Mouse (Mus musculus): ENCODE measurements at regions not wholly inside any gene's neighbourhood (a gene's known extent, or its start where the extent isn't known, plus 50 kb on each side); places are given as distances from the start of the nearest gene placed in this dataset.
"Not testable (repeated sequence)": the region's sequence is repeated elsewhere in the genome, so short reads cannot be mapped to it uniquely, and the experiment has no call there.

DNA sequence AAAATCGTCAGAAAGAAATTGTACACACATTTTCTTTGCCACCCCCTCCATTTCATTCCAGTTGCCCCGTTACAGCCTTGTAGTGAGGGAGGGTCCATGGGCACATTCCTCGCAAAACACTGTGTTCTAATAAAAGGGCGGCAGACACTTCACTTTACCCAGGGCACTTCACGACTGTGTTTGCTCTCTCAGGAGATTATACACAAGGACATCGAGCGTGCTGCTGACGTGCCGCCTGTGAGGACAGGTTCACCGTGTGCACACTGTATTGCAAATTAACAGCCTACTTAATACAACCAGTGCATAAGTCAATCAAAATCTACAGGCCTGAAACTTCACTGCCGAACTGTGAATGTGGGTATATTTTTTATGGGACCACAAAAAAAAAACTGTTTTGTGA, 274.6 kb downstream of the Pou4f1 start:
- no peaks in the 10 kb centered on the region for H3K27me3 ChIP-seq (ENCODE audit: control insufficient read depth, insufficient read depth, low read length)
- H3K9ac ChIP-seq (replicated peaks; ENCODE audit: low read depth, low read length): no peak overlapping the region
- H3K4me1 ChIP-seq (ENCODE audit: control insufficient read depth, insufficient read depth, low read length): no peaks in the 10 kb centered on the region
- no peaks in the 10 kb centered on the region for H3K9me3 ChIP-seq (ENCODE audit: control insufficient read depth, low read depth, low read length)
- H3K4me3 ChIP-seq (ENCODE audit: low read depth, low read length): no peak overlapping the region
- no peak overlapping the region for H3K4me2 ChIP-seq (replicated peaks; ENCODE audit: low read depth, low read length)
- H3K36me3 ChIP-seq (ENCODE audit: control insufficient read depth, insufficient read depth, low read length): no peaks in the 10 kb centered on the region
- no peak overlapping the region for H3K27ac ChIP-seq (ENCODE audit: low read length)
- 67% methylated on average over 11 of the region's 11 CpGs for WGBS
- no peak for ATAC-seq (ENCODE audit: insufficient number of reproducible peaks, insufficient read depth, low FRiP score, low read depth)

DNA sequence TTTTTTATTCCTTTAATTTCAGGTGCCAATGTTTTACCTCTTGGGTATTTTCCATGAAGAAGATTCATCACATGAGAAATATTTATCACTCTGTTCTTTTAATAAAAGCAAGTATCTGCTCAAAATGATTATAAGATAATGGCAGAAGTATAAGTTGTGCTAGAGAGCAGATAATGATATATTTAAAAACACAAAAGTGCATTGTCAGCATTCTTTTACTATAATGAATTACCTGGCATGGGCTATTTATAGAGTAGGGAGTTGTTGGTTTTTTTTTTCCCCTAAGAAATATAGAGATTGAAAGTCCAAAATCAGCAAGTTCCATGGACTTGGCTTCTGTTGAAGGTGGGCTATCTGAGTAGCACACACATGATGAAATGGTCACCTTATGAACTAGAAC, 292.7 kb downstream of the Pou4f1 start:
- ATAC-seq (ENCODE audit: insufficient number of reproducible peaks, insufficient read depth, low FRiP score, low read depth): no peak
- no peaks in the 10 kb centered on the region for H3K4me1 ChIP-seq (ENCODE audit: control insufficient read depth, insufficient read depth, low read length)
- no peak overlapping the region for H3K4me2 ChIP-seq (replicated peaks; ENCODE audit: low read depth, low read length)
- H3K4me3 ChIP-seq (ENCODE audit: low read depth, low read length): no peak overlapping the region
- H3K27ac ChIP-seq (ENCODE audit: low read length): no peak overlapping the region
- no peaks in the 10 kb centered on the region for H3K27me3 ChIP-seq (ENCODE audit: control insufficient read depth, insufficient read depth, low read length)
- no peak overlapping the region for H3K9ac ChIP-seq (replicated peaks; ENCODE audit: low read depth, low read length)
- H3K9me3 ChIP-seq (ENCODE audit: control insufficient read depth, low read depth, low read length): no peaks in the 10 kb centered on the region
- H3K36me3 ChIP-seq (ENCODE audit: control insufficient read depth, insufficient read depth, low read length): no peaks in the 10 kb centered on the region

DNA sequence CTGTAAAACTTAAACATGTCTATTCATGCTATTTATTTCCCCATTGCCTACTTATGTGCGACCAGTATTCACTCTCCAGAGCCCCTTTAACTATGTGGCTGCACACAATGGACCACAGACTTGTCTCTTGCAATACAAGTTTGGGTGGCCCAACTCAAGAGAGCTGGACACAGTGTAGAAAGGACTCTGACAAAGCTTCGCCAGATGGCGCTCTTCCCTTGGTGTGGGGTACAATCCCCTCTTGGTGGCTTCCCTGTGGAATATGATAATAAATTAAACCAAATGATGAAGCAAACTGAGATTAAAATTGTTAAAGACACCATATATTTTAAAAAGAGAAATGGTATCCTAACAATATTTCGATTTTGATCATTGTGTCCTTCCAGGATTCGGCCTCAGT, 302.6 kb upstream of the Ednrb start:
- H3K4me1 ChIP-seq (ENCODE audit: control insufficient read depth, insufficient read depth, low read length): no peaks in the 10 kb centered on the region
- no peak overlapping the region for H3K4me3 ChIP-seq (ENCODE audit: low read depth, low read length)
- H3K36me3 ChIP-seq (ENCODE audit: control insufficient read depth, insufficient read depth, low read length): no peaks in the 10 kb centered on the region
- no peak overlapping the region for H3K27ac ChIP-seq (ENCODE audit: low read length)
- 50% methylated on average over 5 of the region's 5 CpGs for WGBS
- H3K9ac ChIP-seq (replicated peaks; ENCODE audit: low read depth, low read length): no peak overlapping the region
- H3K27me3 ChIP-seq (ENCODE audit: control insufficient read depth, insufficient read depth, low read length): no peaks in the 10 kb centered on the region
- no peaks in the 10 kb centered on the region for H3K9me3 ChIP-seq (ENCODE audit: control insufficient read depth, low read depth, low read length)
- no peak for ATAC-seq (ENCODE audit: insufficient number of reproducible peaks, insufficient read depth, low FRiP score, low read depth)
- H3K4me2 ChIP-seq (replicated peaks; ENCODE audit: low read depth, low read length): no peak overlapping the region

DNA sequence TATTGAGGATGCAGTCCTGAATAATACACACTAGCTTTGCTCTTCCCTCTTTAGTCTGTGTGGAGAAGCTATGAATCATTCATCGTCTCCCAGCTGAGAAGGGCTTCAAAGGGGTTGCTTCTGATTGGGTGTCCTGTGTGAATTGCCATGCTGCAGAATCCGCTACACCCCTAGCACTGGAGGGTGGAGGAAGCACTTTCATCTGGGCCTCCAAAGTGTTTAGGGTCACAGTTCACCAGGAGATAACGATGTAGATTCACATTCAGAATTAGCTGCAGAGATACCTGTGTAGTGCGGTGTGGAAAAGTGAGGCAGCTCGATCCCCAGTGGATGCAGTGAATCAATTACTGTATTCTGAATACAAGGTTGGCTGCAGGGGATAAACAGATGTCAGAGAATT, 301.2 kb upstream of the Ednrb start:
- Histone ChIP-seq H3K9me3 (ENCODE audit: control insufficient read depth, low read depth, low read length) (no peaks in the 10 kb centered on the region), H3K9ac (replicated peaks; ENCODE audit: low read depth, low read length) (no peak overlapping the region), H3K27me3 (ENCODE audit: control insufficient read depth, insufficient read depth, low read length) (no peaks in the 10 kb centered on the region), H3K4me3 (ENCODE audit: low read depth, low read length) (no peak overlapping the region), H3K4me1 (ENCODE audit: control insufficient read depth, insufficient read depth, low read length) (no peaks in the 10 kb centered on the region), H3K36me3 (ENCODE audit: control insufficient read depth, insufficient read depth, low read length) (no peaks in the 10 kb centered on the region), H3K27ac (ENCODE audit: low read length) (no peak overlapping the region), H3K4me2 (replicated peaks; ENCODE audit: low read depth, low read length) (no peak overlapping the region)
- 39% methylated on average over 5 of the region's 5 CpGs for WGBS
- no peak for ATAC-seq (ENCODE audit: insufficient number of reproducible peaks, insufficient read depth, low FRiP score, low read depth)

DNA sequence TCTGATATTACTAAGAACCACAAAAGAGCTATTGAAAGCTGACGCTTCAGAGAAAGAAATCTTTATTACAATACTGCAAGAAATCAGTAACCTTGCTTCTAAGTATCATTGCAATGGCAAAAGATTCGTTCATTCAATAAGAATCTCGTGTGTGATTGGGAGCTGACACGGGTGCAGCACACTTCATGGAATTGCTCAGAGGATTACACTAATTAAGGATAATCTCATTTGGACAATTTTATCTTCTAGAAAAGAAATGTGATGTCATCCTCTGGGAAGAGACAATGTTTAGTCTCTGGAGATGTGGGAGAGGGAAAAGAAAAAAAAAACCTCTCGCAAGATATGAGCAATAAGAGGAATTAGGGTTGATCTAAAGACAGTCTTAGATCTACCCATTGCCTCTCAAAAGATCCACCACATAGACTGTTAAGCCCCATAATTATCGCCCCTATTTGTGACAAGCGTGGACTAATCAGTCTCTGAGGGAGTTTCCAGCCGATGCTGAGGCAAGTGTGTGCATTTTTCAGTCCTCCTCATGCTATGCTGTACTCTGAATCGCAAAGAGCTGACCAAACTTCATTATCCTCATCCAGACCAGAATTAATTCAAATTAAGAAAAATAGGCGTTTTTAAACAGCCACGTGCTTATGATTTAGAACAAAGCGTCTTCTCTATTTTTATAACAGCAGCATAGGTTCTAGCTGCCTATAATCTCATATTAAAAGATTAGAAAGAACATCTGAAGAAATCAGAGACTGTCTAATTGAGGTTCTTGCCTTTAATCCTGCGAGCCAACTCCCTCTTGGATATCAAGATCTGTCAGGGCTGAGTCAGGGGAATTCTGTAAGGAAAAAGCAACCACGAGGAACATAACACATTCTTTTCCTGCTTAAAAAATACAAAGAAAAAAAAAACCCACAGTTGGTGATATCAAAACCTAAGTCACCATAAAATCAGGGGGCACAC, 271.1 kb upstream of the Ednrb start:
- Histone ChIP-seq H3K4me2 (replicated peaks; ENCODE audit: low read depth, low read length) (no peak overlapping the region), H3K9me3 (ENCODE audit: control insufficient read depth, low read depth, low read length) (no peaks in the 10 kb centered on the region), H3K9ac (replicated peaks; ENCODE audit: low read depth, low read length) (no peak overlapping the region), H3K27ac (ENCODE audit: low read length) (no peak overlapping the region), H3K4me1 (ENCODE audit: control insufficient read depth, insufficient read depth, low read length) (no peaks in the 10 kb centered on the region), H3K4me3 (ENCODE audit: low read depth, low read length) (no peak overlapping the region), H3K27me3 (ENCODE audit: control insufficient read depth, insufficient read depth, low read length) (no peaks in the 10 kb centered on the region), H3K36me3 (ENCODE audit: control insufficient read depth, insufficient read depth, low read length) (no peaks in the 10 kb centered on the region)
- no peak for ATAC-seq (ENCODE audit: insufficient number of reproducible peaks, insufficient read depth, low FRiP score, low read depth)
- WGBS: 80% methylated on average over 14 of the region's 14 CpGs

DNA sequence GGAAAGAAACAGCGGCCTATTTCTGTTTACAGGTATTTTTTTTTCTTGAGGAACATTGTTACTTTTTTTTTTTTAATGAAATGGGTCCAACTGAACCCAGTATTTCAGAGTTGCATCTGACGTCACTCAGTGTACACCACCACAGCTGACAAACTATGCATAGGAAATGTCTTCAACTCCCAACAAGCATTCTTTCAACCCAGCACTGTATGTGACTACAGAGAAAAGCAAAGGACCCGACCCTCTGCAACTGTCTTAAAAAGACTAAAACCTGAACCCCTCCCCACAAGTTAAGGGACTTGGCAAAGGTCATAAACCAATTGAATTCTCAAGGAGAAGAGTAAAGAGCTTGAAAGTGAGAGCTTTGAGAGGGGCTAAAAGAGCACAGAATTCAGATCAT, 270.0 kb upstream of the Ednrb start:
- Histone ChIP-seq H3K9me3 (ENCODE audit: control insufficient read depth, low read depth, low read length) (no peaks in the 10 kb centered on the region), H3K4me3 (ENCODE audit: low read depth, low read length) (no peak overlapping the region), H3K9ac (replicated peaks; ENCODE audit: low read depth, low read length) (no peak overlapping the region), H3K27me3 (ENCODE audit: control insufficient read depth, insufficient read depth, low read length) (no peaks in the 10 kb centered on the region), H3K36me3 (ENCODE audit: control insufficient read depth, insufficient read depth, low read length) (no peaks in the 10 kb centered on the region), H3K27ac (ENCODE audit: low read length) (no peak overlapping the region), H3K4me1 (ENCODE audit: control insufficient read depth, insufficient read depth, low read length) (no peaks in the 10 kb centered on the region), H3K4me2 (replicated peaks; ENCODE audit: low read depth, low read length) (no peak overlapping the region)
- ATAC-seq (ENCODE audit: insufficient number of reproducible peaks, insufficient read depth, low FRiP score, low read depth): no peak
- 65% methylated on average over 3 of the region's 3 CpGs for WGBS

DNA sequence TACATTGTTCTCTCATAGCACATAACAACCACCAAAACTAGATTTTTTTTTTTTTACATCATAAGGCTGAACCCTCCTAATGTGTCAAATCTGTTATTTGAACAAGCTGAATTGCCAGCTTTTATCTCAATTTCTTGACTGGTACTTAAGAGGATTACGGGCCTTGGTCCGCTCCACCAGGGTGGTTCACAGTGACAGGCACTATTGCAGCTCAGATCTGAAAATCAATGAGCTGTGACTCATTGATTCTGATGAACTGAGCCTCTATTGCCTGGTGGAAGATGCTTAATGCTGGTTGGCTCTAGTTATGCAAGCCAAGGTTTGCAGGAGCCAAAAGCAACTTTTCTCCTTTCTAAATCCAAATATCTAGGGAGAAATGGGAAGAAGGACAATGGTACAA, 269.2 kb upstream of the Ednrb start:
- no peaks in the 10 kb centered on the region for H3K27me3 ChIP-seq (ENCODE audit: control insufficient read depth, insufficient read depth, low read length)
- 85% methylated on average over 2 of the region's 2 CpGs for WGBS
- H3K4me2 ChIP-seq (replicated peaks; ENCODE audit: low read depth, low read length): no peak overlapping the region
- no peak overlapping the region for H3K9ac ChIP-seq (replicated peaks; ENCODE audit: low read depth, low read length)
- no peaks in the 10 kb centered on the region for H3K9me3 ChIP-seq (ENCODE audit: control insufficient read depth, low read depth, low read length)
- no peaks in the 10 kb centered on the region for H3K4me1 ChIP-seq (ENCODE audit: control insufficient read depth, insufficient read depth, low read length)
- H3K36me3 ChIP-seq (ENCODE audit: control insufficient read depth, insufficient read depth, low read length): no peaks in the 10 kb centered on the region
- no peak overlapping the region for H3K4me3 ChIP-seq (ENCODE audit: low read depth, low read length)
- H3K27ac ChIP-seq (ENCODE audit: low read length): no peak overlapping the region
- ATAC-seq (ENCODE audit: insufficient number of reproducible peaks, insufficient read depth, low FRiP score, low read depth): no peak

DNA sequence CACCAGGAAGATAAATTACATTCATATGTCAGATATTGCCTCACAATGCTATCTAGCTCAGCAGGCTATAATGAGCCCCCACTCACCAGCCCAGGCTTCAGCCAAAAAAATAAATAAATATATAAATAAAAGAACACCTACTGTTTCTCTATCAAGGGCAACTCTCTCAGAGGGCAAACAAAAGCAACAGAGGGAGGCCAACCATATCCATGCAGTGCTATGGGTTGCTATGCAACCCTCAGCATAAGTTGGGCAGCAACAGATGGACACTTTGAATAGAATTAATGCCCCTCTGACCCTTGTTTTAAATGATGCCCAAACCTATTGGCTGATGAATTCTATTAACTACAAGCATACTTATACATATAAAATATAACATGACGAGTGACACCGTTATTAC, 242.2 kb upstream of the Ednrb start:
- Histone ChIP-seq H3K4me3 (ENCODE audit: low read depth, low read length) (no peak overlapping the region), H3K4me2 (replicated peaks; ENCODE audit: low read depth, low read length) (no peak overlapping the region), H3K27me3 (ENCODE audit: control insufficient read depth, insufficient read depth, low read length) (no peaks in the 10 kb centered on the region), H3K36me3 (ENCODE audit: control insufficient read depth, insufficient read depth, low read length) (no peaks in the 10 kb centered on the region), H3K9ac (replicated peaks; ENCODE audit: low read depth, low read length) (no peak overlapping the region), H3K4me1 (ENCODE audit: control insufficient read depth, insufficient read depth, low read length) (no peaks in the 10 kb centered on the region), H3K27ac (ENCODE audit: low read length) (no peak overlapping the region), H3K9me3 (ENCODE audit: control insufficient read depth, low read depth, low read length) (no peaks in the 10 kb centered on the region)
- 95% methylated on average over 2 of the region's 2 CpGs for WGBS
- ATAC-seq (ENCODE audit: insufficient number of reproducible peaks, insufficient read depth, low FRiP score, low read depth): no peak

DNA sequence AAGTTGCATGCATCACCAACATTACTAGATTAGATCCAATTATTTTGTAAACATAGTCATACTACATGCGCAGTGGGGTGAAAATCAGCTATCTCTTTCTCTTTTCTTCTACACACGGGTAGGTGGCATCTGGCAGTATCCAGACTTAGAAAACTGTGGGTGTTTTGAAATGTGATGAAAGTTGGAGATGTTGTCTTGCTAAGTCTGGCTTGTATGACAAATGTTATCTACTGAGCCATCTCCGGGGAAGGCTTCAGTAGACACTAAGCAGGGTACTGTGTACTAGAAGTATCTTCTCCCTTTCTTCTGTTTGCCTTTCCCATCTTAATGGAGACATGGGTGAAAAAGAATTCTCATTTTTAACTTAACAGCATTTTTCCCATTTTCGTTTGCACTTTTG, 220.0 kb upstream of the Ednrb start:
- ATAC-seq (ENCODE audit: insufficient number of reproducible peaks, insufficient read depth, low FRiP score, low read depth); H3K9me3 ChIP-seq (ENCODE audit: control insufficient read depth, low read depth, low read length); H3K4me1 ChIP-seq (ENCODE audit: control insufficient read depth, insufficient read depth, low read length); H3K4me3 ChIP-seq (ENCODE audit: low read depth, low read length); H3K27ac ChIP-seq (ENCODE audit: low read length); H3K9ac ChIP-seq (replicated peaks; ENCODE audit: low read depth, low read length); H3K27me3 ChIP-seq (ENCODE audit: control insufficient read depth, insufficient read depth, low read length); H3K36me3 ChIP-seq (ENCODE audit: control insufficient read depth, insufficient read depth, low read length); H3K4me2 ChIP-seq (replicated peaks; ENCODE audit: low read depth, low read length): not testable (repeated sequence)
- 56% methylated on average over 1 of the region's 4 CpGs for WGBS
